Mouse (Mus musculus): ENCODE results near the gene Csrnp1. TPM values are rescaled to one million over a fixed set of nuclear protein-coding genes. Genes with fewer than 3 reads are reported as not detected.
A peak's percentile ranks its signal among the peaks of the same experiment; 100 is the strongest.

The Csrnp1 gene
- total and polyA plus RNA-seq, 2 experiments from 2014 or later, result 3.1 to 17.4 TPM

- WGBS, result 82% methylated on average over 26 of the region's 26 CpGs
- ATAC-seq, result no peak
- TF ChIP-seq CTCF (IDR thresholded peaks at IDR 0.05; ENCODE audit: low read depth), result no peak
Observed at GRCm38 (mm10) chr9:119966221-119966910, 18.1 kb downstream of the Csrnp1 start.

DNA sequence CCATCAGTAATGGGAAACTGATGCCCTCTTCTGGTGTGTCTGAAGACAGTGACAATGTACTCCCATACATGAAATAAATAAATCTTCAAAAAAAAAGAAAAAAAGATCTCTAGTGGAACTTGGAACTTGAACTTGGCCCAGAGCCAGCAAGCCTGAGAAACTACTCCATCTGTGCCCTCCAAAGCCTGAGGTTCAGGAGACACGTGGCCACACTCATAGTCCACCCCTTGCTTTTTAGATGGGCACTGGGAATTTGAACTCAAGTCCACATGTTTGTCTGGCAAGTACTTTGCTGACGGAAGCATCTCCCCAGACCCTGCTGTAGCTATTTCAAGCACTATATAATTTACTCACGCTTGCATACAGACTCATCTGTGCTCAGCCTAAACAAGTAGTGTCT is 19.3 kb downstream of the Csrnp1 start:
- DNase-seq (ENCODE audit: low spot score), result no peak
- ATAC-seq, result no peak

More at GRCm38 (mm10) chr9:119966221-119966910, 18.1 kb downstream of the Csrnp1 start:
- no peak overlapping the region for H3K4me3 ChIP-seq (ENCODE audit: low read length)
- no peak overlapping the region for H3K4me2 ChIP-seq (ENCODE audit: low read depth, low read length)
- no peaks in the 10 kb centered on the region for H3K27me3 ChIP-seq (ENCODE audit: insufficient read depth, low read length)
- no peaks in the 10 kb centered on the region for H3K9me3 ChIP-seq (ENCODE audit: low read length)
- H3K36me3 ChIP-seq (ENCODE audit: insufficient read depth, low read length), result no peaks in the 10 kb centered on the region
- H3K9ac ChIP-seq (replicated peaks; ENCODE audit: low read length), result no peak overlapping the region
- H3K27ac ChIP-seq, result no peak overlapping the region
- peaks cover 17% of the 10 kb centered on the region; the same call in 1 of the 2 replicates for H3K4me1 ChIP-seq (ENCODE audit: insufficient read depth, low read length)
- DNase-seq (ENCODE audit: low spot score), result no peak

DNA sequence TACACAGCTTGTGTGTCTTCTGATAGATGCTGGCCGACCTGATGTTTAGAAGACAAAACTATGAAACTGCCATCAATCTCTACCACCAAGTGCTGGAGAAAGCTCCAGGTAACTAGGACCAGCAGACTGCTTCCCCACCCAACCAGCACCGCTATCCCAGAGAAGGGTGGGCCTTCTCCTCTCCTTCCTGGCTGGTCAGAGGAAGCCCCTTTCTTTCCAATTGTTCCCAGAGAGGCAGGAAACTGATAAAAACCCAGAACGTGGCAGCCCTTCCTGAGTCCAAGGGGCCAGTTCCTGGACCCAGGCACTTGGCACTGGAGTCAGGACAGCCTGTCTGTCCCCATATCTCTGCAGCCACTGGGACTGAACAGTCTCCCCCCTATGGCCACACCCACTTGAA is 20.3 kb downstream of the Csrnp1 start:
- TF ChIP-seq CTCF (IDR thresholded peaks at IDR 0.05; ENCODE audit: low read depth), result no peak
- no peak overlapping the region for H3K9ac ChIP-seq (replicated peaks; ENCODE audit: low read length)
- ATAC-seq, result no peak
- no peaks in the 10 kb centered on the region for H3K4me1 ChIP-seq (ENCODE audit: insufficient read depth, low read length)
- H3K4me2 ChIP-seq (ENCODE audit: low read depth, low read length), result no peak overlapping the region
- no peak overlapping the region for H3K27ac ChIP-seq
- H3K4me3 ChIP-seq (ENCODE audit: low read length), result no peak overlapping the region
- 85% methylated on average over 3 of the region's 3 CpGs for WGBS
- H3K36me3 ChIP-seq (ENCODE audit: insufficient read depth, low read length), result no peaks in the 10 kb centered on the region
- no peak for DNase-seq (ENCODE audit: low spot score)
- H3K27me3 ChIP-seq (ENCODE audit: insufficient read depth, low read length), result no peaks in the 10 kb centered on the region
- H3K9me3 ChIP-seq (ENCODE audit: low read length), result no peaks in the 10 kb centered on the region

More for the DNA sequence above, 19.3 kb downstream of the Csrnp1 start:
- no peak overlapping the region for H3K27ac ChIP-seq
- no peak overlapping the region for H3K9ac ChIP-seq (replicated peaks; ENCODE audit: low read length)
- no peak for TF ChIP-seq CTCF (IDR thresholded peaks at IDR 0.05; ENCODE audit: low read depth)
- WGBS, result 62% methylated on average over 3 of the region's 3 CpGs
- no peak overlapping the region for H3K4me3 ChIP-seq (ENCODE audit: low read length)
- H3K4me1 ChIP-seq (ENCODE audit: insufficient read depth, low read length), result peaks cover 5% of the 10 kb centered on the region; the same call in 1 of the 2 replicates
- H3K9me3 ChIP-seq (ENCODE audit: low read length), result no peaks in the 10 kb centered on the region
- no peaks in the 10 kb centered on the region for H3K27me3 ChIP-seq (ENCODE audit: insufficient read depth, low read length)
- H3K4me2 ChIP-seq (ENCODE audit: low read depth, low read length), result no peak overlapping the region
- no peaks in the 10 kb centered on the region for H3K36me3 ChIP-seq (ENCODE audit: insufficient read depth, low read length)

DNA sequence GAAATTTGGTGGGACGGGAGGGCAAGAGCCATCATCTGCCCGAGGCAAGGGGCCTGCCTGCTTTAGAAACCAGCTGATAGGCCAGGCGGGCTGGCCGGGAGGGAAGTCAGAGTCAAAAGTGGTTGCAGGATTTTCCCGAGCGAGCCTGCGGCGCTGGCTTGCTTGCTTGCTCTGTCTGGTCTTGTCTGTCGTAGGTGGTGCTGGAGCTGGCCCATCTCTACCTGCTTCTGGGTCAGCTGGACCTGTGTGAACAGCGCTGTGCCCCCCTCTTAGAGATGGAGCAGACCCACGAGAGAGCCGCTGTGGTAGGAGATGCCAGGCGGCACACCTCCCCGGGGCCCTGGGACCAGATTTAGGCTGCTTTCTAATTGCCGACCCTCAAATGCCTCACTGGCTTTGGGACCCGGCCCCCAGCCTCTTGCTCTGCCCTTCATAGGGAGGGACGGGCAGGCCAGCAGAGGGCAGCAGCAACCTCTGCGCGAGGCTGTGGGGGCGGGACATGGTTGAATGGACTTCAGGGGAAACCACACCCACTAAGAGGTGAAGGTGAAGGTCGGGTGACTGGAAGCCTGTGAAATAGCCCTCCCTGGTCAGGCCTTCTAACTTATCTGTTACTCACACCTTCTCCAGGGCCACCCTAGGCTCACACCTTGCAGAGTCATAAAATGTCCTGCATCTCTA is 21.3 kb downstream of the Csrnp1 start:
- DNase-seq (ENCODE audit: low spot score) (peak; percentile 66), ATAC-seq (peak; percentile 68; the same call in 1 of the 2 replicates)
- no peak overlapping the region for H3K27ac ChIP-seq
- no peak overlapping the region for H3K4me3 ChIP-seq (ENCODE audit: low read length)
- H3K36me3 ChIP-seq (ENCODE audit: insufficient read depth, low read length), result no peaks in the 10 kb centered on the region
- H3K27me3 ChIP-seq (ENCODE audit: insufficient read depth, low read length), result no peaks in the 10 kb centered on the region
- no peaks in the 10 kb centered on the region for H3K4me1 ChIP-seq (ENCODE audit: insufficient read depth, low read length)
- no peak overlapping the region for H3K9ac ChIP-seq (replicated peaks; ENCODE audit: low read length)
- H3K9me3 ChIP-seq (ENCODE audit: low read length), result no peaks in the 10 kb centered on the region
- WGBS, result 15% methylated on average over 20 of the region's 21 CpGs
- H3K4me2 ChIP-seq (ENCODE audit: low read depth, low read length), result no peak overlapping the region
- peak; percentile 83 for TF ChIP-seq CTCF (IDR thresholded peaks at IDR 0.05; ENCODE audit: low read depth)

- no peaks in the 10 kb centered on the region for H3K36me3 ChIP-seq (ENCODE audit: insufficient read depth, low read length)
- H3K9ac ChIP-seq (replicated peaks; ENCODE audit: low read length), result no peak overlapping the region
- H3K27ac ChIP-seq, result no peak overlapping the region
- H3K4me1 ChIP-seq (ENCODE audit: insufficient read depth, low read length), result no peaks in the 10 kb centered on the region
- DNase-seq (ENCODE audit: low spot score) (no peak), ATAC-seq (no peak)
- no peak overlapping the region for H3K4me3 ChIP-seq (ENCODE audit: low read length)
- no peaks in the 10 kb centered on the region for H3K9me3 ChIP-seq (ENCODE audit: low read length)
- H3K4me2 ChIP-seq (ENCODE audit: low read depth, low read length), result no peak overlapping the region
- WGBS, result 82% methylated on average over 4 of the region's 4 CpGs
- H3K27me3 ChIP-seq (ENCODE audit: insufficient read depth, low read length), result no peaks in the 10 kb centered on the region
- TF ChIP-seq CTCF (IDR thresholded peaks at IDR 0.05; ENCODE audit: low read depth), result no peak
Observed at GRCm38 (mm10) chr9:119962216-119962615, 22.2 kb downstream of the Csrnp1 start.

GRCm38 (mm10) chr9:119958835-119959234 is 25.6 kb downstream of the Csrnp1 start:
- Histone ChIP-seq H3K9ac (replicated peaks; ENCODE audit: low read length) (no peak overlapping the region), H3K27ac (no peak overlapping the region), H3K9me3 (ENCODE audit: low read length) (no peaks in the 10 kb centered on the region), H3K4me1 (ENCODE audit: insufficient read depth, low read length) (no peaks in the 10 kb centered on the region), H3K4me2 (ENCODE audit: low read depth, low read length) (no peak overlapping the region), H3K4me3 (ENCODE audit: low read length) (no peak overlapping the region), H3K36me3 (ENCODE audit: insufficient read depth, low read length) (no peaks in the 10 kb centered on the region), H3K27me3 (ENCODE audit: insufficient read depth, low read length) (no peaks in the 10 kb centered on the region)
- no peak for TF ChIP-seq CTCF (IDR thresholded peaks at IDR 0.05; ENCODE audit: low read depth)
- WGBS, result 82% methylated on average over 9 of the region's 9 CpGs
- DNase-seq (ENCODE audit: low spot score) (no peak), ATAC-seq (no peak)

- Histone ChIP-seq H3K27ac (no peak overlapping the region), H3K4me1 (ENCODE audit: insufficient read depth, low read length) (no peaks in the 10 kb centered on the region), H3K27me3 (ENCODE audit: insufficient read depth, low read length) (no peaks in the 10 kb centered on the region), H3K36me3 (ENCODE audit: insufficient read depth, low read length) (no peaks in the 10 kb centered on the region), H3K9ac (replicated peaks; ENCODE audit: low read length) (no peak overlapping the region), H3K4me3 (ENCODE audit: low read length) (no peak overlapping the region), H3K4me2 (ENCODE audit: low read depth, low read length) (no peak overlapping the region), H3K9me3 (ENCODE audit: low read length) (no peaks in the 10 kb centered on the region)
- ATAC-seq, result no peak
- DNase-seq (ENCODE audit: low spot score), result no peak
- WGBS, result 90% methylated on average over 9 of the region's 9 CpGs
- TF ChIP-seq CTCF (IDR thresholded peaks at IDR 0.05; ENCODE audit: low read depth), result no peak
Observed at GRCm38 (mm10) chr9:119951388-119951787, 33.1 kb downstream of the Csrnp1 start.

Data from hindbrain, postnatal 0 days (tissue).